Mouse (Mus musculus) macrophage (primary cell): Measurements from ENCODE around the gene Nipal4. TPM values are rescaled to one million over a fixed set of nuclear protein-coding genes. Genes with fewer than 3 reads are reported as not detected.
"Not testable (repeated sequence)": the region's sequence is repeated elsewhere in the genome, so short reads cannot be mapped to it uniquely, and the experiment has no call there.

ENCODE experiments used
- H3K27ac ChIP-seq: fragments of 350-480 bp; formaldehyde crosslinking; 2 replicates; pipeline ENCODE4 v1.9.0; 2021
- H3K36me3 ChIP-seq: fragments of 350-480 bp; formaldehyde crosslinking; 2 replicates; pipeline ENCODE4 v1.9.0; 2021; ENCODE audit errors: inconsistent target
- H3K4me3 ChIP-seq: fragments of 350-480 bp; formaldehyde crosslinking; 2 replicates; pipeline ENCODE4 v1.9.0; 2021; ENCODE audit errors: inconsistent target
- H3K79me2 ChIP-seq: fragments of 350-480 bp; formaldehyde crosslinking; 2 replicates; pipeline ENCODE4 v1.9.0; 2021; ENCODE audit errors: inconsistent target
- WGBS: methylation state at CpG from one replicate; pipeline ENCODE4 v1.1.7; 2026; ENCODE audit warnings: inconsistent platforms; ENCODE audit not compliant: missing documents; 5-methylcytosine and 5-hydroxymethylcytosine counted together
- polyA plus RNA-seq: library from polyadenylated mRNA; stranded (reverse); fragments of 250-400 nt; gene quantifications from 3 replicates; pipeline ENCODE4 v1.2.4, GENCODE M21; 2018; ENCODE audit warnings: inconsistent platforms

Nipal4 gene
- polyA plus RNA-seq, 1 experiment from 2014 or later: not detected

DNA sequence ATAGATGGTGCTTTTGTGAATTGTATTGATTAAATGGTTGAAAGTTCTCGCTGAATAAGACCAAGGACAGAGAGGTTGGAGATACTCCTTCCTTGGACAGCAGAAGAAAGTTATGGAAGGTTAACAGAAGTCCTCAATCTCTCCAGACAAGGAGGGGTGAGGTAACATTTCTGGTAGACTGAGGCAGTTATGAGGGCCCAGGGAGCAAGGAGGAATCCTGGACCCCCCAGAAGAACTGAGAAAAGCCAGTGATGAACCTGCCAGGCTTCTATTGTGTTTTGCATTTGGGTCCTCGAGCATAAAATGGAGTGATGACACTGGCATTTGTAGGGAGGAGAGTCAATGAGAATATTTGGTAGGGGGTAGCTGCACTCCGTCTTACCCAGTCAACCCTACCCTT lies 18.6 kb upstream of the Nipal4 start:
- 86% methylated on average over 3 of the region's 3 CpGs for whole genome bisulfite sequencing
- no peaks in the 10 kb centered on the region for H3K79me2 ChIP-seq

GRCm38 (mm10) chr11:46182031-46182430 lies 15.7 kb upstream of the Nipal4 start:
- H3K27ac ChIP-seq, H3K4me3 ChIP-seq, H3K79me2 ChIP-seq, H3K36me3 ChIP-seq: not testable (repeated sequence)
- WGBS: 83% methylated on average over 1 of the region's 1 CpGs

More for the DNA sequence above, 18.6 kb upstream of the Nipal4 start:
- no peaks in the 10 kb centered on the region for H3K36me3 ChIP-seq
- no peak overlapping the region for H3K27ac ChIP-seq
- H3K4me3 ChIP-seq: no peak overlapping the region

- Histone ChIP-seq H3K4me3 (no peak overlapping the region), H3K36me3 (no peaks in the 10 kb centered on the region), H3K79me2 (no peaks in the 10 kb centered on the region), H3K27ac (no peak overlapping the region)
- 79% methylated on average over 10 of the region's 10 CpGs for WGBS
Observed at GRCm38 (mm10) chr11:46177246-46178043, 11.1 kb upstream of the Nipal4 start.

- Histone ChIP-seq H3K27ac (no peak overlapping the region), H3K36me3 (no peaks in the 10 kb centered on the region), H3K4me3 (no peak overlapping the region), H3K79me2 (no peaks in the 10 kb centered on the region)
- WGBS: 90% methylated on average over 6 of the region's 6 CpGs
Observed at GRCm38 (mm10) chr11:46176155-46176554, 9.8 kb upstream of the Nipal4 start.

- Histone ChIP-seq H3K4me3 (no peak overlapping the region), H3K79me2 (no peaks in the 10 kb centered on the region), H3K36me3 (no peaks in the 10 kb centered on the region), H3K27ac (no peak overlapping the region)
- 91% methylated on average over 9 of the region's 9 CpGs for WGBS
Observed at GRCm38 (mm10) chr11:46172128-46172527, 5.8 kb upstream of the Nipal4 start.

DNA sequence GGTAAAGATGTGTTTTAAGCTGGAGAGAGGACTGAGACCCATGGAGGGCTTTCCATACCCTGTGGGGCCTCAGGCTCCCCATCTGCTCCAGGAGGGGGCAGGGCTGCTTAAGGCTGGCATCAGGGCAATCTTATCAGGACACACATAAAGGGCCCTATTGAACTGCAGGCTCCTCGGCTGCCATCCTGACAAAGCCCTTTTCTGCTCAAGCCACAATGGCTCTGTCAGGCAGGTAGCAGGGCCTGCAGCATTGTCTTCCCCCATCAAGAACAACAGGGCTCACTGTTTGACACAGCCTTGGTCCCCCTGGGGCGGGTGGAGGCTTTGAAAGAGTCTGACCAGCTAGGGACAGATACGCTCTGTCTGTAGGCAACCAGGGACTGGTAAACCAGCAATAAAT lies 3.6 kb upstream of the Nipal4 start:
- Histone ChIP-seq H3K79me2 (no peaks in the 10 kb centered on the region), H3K27ac (no peak overlapping the region), H3K36me3 (no peaks in the 10 kb centered on the region), H3K4me3 (no peak overlapping the region)
- 80% methylated on average over 3 of the region's 3 CpGs for WGBS

DNA sequence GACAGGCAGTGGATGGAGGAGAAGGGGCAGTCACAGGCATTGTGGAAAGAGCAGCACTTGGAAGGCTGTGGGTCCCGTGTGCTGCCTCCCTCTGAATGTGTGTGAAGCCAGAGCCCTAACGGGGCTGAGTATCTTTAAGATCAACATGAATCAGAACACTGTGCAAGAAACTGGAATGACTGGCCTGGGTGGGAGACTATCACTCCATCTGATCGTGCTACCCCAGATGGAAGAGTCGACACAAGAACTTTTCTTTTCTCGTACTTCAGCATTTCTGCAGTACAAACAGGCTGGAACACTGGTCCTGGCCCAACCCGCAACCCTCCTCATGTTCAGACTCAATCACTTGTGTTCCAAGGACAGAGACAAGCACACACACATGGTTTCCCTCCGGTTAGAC lies 2.2 kb upstream of the Nipal4 start:
- no peak overlapping the region for H3K27ac ChIP-seq
- H3K79me2 ChIP-seq: no peaks in the 10 kb centered on the region
- no peak overlapping the region for H3K4me3 ChIP-seq
- H3K36me3 ChIP-seq: no peaks in the 10 kb centered on the region
- 88% methylated on average over 7 of the region's 7 CpGs for WGBS

GRCm38 (mm10) chr11:46157462-46157861 lies 8.8 kb downstream of the Nipal4 start:
- Histone ChIP-seq H3K79me2 (no peaks in the 10 kb centered on the region), H3K4me3 (no peak overlapping the region), H3K36me3 (no peaks in the 10 kb centered on the region), H3K27ac (no peak overlapping the region)

DNA sequence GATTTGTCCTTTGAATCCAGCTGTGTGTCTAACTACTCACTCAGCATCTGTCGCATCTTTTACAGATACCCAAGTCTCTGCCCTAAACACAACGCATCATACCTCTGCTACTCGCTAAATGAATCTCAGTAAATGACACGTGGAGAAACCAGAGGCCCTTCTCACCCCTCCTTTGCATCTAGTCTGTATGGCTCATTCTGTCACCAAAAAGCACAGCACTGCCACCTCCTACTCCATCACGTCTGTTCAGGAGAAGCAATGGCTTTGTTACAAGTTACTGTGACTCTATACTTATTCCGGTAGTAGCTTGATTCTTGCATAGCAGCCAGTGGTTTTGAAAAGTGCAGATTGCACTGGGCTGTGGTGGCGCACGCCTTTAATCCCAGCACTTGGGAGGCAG lies 9.4 kb downstream of the Nipal4 start:
- Histone ChIP-seq H3K27ac (no peak overlapping the region), H3K36me3 (no peaks in the 10 kb centered on the region), H3K4me3 (no peak overlapping the region), H3K79me2 (no peaks in the 10 kb centered on the region)
- WGBS: 87% methylated on average over 8 of the region's 8 CpGs

- Histone ChIP-seq H3K4me3 (no peak overlapping the region), H3K27ac (no peak overlapping the region), H3K36me3 (no peaks in the 10 kb centered on the region), H3K79me2 (no peaks in the 10 kb centered on the region)
- 78% methylated on average over 5 of the region's 5 CpGs for WGBS
Observed at GRCm38 (mm10) chr11:46146619-46147018, 19.7 kb downstream of the Nipal4 start.

GRCm38 (mm10) chr11:46145163-46145875 lies 21.0 kb downstream of the Nipal4 start:
- H3K4me3 ChIP-seq: no peak overlapping the region
- H3K79me2 ChIP-seq: no peaks in the 10 kb centered on the region
- H3K27ac ChIP-seq: no peak overlapping the region
- H3K36me3 ChIP-seq: no peaks in the 10 kb centered on the region
- whole genome bisulfite sequencing: 79% methylated on average over 11 of the region's 11 CpGs

DNA sequence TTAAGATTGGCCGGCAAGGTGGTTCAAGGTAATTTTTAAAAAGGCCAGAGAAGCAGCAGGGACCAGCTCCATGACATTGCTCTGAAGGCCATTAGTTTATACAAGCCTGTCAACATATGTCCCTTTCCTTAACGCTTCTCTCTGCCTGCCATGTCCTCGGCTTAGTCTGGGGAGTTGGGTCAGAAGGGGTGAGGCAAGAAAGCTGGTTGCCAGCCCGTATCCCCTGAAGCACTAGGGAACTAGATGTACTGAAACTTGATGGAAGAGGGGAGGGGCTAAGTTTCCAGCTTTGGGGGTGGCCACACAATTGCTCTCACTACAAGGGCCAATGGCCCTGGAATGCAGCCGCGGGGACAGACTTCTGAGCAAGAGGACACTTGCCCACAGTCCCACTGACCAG lies 23.0 kb downstream of the Nipal4 start:
- Histone ChIP-seq H3K79me2 (no peaks in the 10 kb centered on the region), H3K4me3 (no peak overlapping the region), H3K36me3 (no peaks in the 10 kb centered on the region), H3K27ac (no peak overlapping the region)
- WGBS: 93% methylated on average over 6 of the region's 6 CpGs

DNA sequence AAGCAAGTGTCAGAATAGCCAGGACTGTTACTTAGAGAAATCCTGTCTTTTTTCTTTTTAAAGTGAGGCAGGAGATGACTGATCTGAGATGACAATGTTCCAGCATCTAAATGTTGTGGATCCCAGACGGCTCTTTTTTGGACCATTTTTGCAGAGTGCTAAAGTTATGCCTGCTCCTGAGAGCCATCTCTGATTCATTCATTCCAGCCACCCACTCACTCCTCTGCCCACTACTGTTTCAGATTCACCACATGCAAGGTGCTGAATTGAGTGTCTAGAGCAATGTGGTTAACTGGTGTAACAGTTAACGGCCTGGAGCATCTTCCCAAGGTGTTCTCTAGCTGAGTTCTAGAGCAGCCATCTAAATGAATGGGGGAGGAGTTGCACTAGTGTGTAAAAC lies 31.4 kb downstream of the Nipal4 start:
- no peak overlapping the region for H3K4me3 ChIP-seq
- WGBS: 90% methylated on average over 2 of the region's 2 CpGs
- H3K27ac ChIP-seq: no peak overlapping the region

GRCm38 (mm10) chr11:46131022-46131986 lies 35.0 kb downstream of the Nipal4 start:
- no peak overlapping the region for H3K27ac ChIP-seq
- no peaks in the 10 kb centered on the region for H3K36me3 ChIP-seq
- 90% methylated on average over 15 of the region's 17 CpGs for WGBS
- no peaks in the 10 kb centered on the region for H3K79me2 ChIP-seq
- H3K4me3 ChIP-seq: no peak overlapping the region

More for the DNA sequence above, 31.4 kb downstream of the Nipal4 start:
- Histone ChIP-seq H3K36me3 (no peaks in the 10 kb centered on the region), H3K79me2 (no peaks in the 10 kb centered on the region)
